Mouse (Mus musculus) liver, embryonic 16.5 days (tissue): ENCODE results near the gene Mthfsd. TPM values are rescaled to one million over a fixed set of nuclear protein-coding genes. Genes with fewer than 3 reads are reported as not detected.

ENCODE experiments used
- ATAC-seq: fragments of 200-750 bp; cut with Nextera tagmentation; 2 replicates; pipeline ENCODE4 v1.8.0; 2017; ENCODE audit warnings: low read depth, mild to moderate bottlenecking, moderate number of reproducible peaks, moderate library complexity
- H3K27ac ChIP-seq: fragments of 300-500 bp; sonication (generic); 2 replicates; pipeline ENCODE4 v1.5.1; 2014; ENCODE audit warnings: mild to moderate bottlenecking, low read length
- H3K27me3 ChIP-seq: fragments of 300-500 bp; sonication (generic); 2 replicates; pipeline ENCODE4 v1.6.1; 2014; ENCODE audit warnings: low read depth, low read length, mixed read lengths; ENCODE audit not compliant: control insufficient read depth, insufficient read depth
- H3K36me3 ChIP-seq: fragments of 300-500 bp; sonication (generic); 2 replicates; pipeline ENCODE4 v1.6.1; 2014; ENCODE audit warnings: mild to moderate bottlenecking; ENCODE audit not compliant: control insufficient read depth, insufficient read depth
- H3K4me1 ChIP-seq: fragments of 300-500 bp; sonication (generic); 2 replicates; pipeline ENCODE4 v1.6.1; 2014; ENCODE audit warnings: low read depth, low read length, mixed read lengths; ENCODE audit not compliant: control insufficient read depth
- H3K4me2 ChIP-seq: fragments of 300-500 bp; sonication (generic); 2 replicates; pipeline ENCODE4 v1.6.1; 2014; ENCODE audit warnings: low read depth, low read length, mixed read lengths
- H3K4me3 ChIP-seq: fragments of 300-500 bp; sonication (generic); 2 replicates; pipeline ENCODE4 v1.5.1; 2014; ENCODE audit warnings: low read depth, mild to moderate bottlenecking, low read length
- H3K9ac ChIP-seq: fragments of 300-500 bp; sonication (generic); 2 replicates; pipeline ENCODE4 v1.6.1; 2014; ENCODE audit warnings: low read depth, low read length
- H3K9me3 ChIP-seq: fragments of 300-500 bp; sonication (generic); replicated peaks from 2 replicates; pipeline ENCODE4 v1.6.1; 2016; ENCODE audit warnings: low read length; ENCODE audit not compliant: control insufficient read depth
- WGBS: fragments of 180-500 bp; shearing (Covaris S2); extraction: QIAGEN DNeasy Blood & Tissue Kit; methylation state at CpG from one replicate; pipeline ENCODE4 v1.1.7; 2014; ENCODE audit not compliant: insufficient replicate concordance; 5-methylcytosine and 5-hydroxymethylcytosine counted together
- polyA plus RNA-seq: library from polyadenylated mRNA; unstranded; fragments of >200 nt; fragmentation: Nextera tagmentation; extraction: Ambion mirVana; gene quantifications from 2 replicates; pipeline ENCODE4 v1.2.1, GENCODE M21; 2015

Gene Mthfsd
- polyA plus RNA-seq, 1 experiment from 2014 or later: 17.0 TPM

DNA sequence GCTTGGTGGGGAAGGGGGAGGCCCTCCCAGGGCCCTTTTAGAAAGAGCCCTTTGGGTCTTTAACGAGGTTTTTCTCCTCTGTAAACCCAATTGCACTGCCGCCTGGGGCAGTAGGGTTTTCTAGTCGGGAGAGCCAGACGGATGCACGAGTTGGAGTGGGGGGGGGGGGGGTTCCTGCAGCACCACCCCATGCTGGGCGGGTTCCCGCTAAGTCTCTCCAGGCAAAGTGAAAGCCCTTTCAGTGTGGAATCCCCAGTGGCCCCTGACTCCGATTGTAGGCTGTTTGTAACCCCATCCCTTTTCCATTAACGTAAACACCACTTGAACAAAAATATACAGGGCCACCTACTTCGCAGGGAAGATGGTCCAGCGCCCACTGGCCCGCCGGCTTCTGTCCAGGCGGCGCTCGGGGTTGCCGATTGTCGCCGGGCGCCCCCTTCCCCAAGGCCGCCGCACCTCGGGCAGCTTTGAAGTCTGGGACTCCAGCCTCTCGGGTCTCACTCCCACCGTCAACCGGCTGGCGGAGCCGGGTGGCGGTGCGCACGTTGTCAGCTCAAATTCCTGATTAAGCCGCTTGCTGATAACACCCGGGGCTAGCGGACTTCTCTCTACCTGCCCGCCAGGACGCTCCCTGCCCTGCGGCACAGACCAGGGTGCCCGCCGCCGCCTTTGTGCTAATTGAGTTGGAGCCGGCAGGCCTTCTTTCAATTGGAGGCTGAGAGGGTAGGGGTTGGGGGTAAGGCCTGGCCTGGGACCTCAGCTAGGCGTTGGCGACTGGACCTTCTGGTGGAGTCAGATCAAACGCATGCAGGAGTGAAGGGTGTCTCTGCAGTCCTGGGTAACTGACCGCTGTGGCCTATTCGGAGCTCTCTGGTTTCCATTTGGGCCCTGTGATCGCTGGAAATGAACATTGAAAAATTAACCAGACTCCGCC lies 34.8 kb downstream of the Mthfsd start:
- no peak for ATAC-seq
- H3K27ac ChIP-seq: no peak overlapping the region
- no peak overlapping the region for H3K9ac ChIP-seq
- no peaks in the 10 kb centered on the region for H3K36me3 ChIP-seq
- H3K27me3 ChIP-seq: peaks cover 79% of the 10 kb centered on the region
- no peak overlapping the region for H3K4me3 ChIP-seq
- whole genome bisulfite sequencing: 3% methylated on average over 48 of the region's 48 CpGs
- H3K9me3 ChIP-seq: no peaks in the 10 kb centered on the region
- no peak overlapping the region for H3K4me2 ChIP-seq
- H3K4me1 ChIP-seq: no peaks in the 10 kb centered on the region

DNA sequence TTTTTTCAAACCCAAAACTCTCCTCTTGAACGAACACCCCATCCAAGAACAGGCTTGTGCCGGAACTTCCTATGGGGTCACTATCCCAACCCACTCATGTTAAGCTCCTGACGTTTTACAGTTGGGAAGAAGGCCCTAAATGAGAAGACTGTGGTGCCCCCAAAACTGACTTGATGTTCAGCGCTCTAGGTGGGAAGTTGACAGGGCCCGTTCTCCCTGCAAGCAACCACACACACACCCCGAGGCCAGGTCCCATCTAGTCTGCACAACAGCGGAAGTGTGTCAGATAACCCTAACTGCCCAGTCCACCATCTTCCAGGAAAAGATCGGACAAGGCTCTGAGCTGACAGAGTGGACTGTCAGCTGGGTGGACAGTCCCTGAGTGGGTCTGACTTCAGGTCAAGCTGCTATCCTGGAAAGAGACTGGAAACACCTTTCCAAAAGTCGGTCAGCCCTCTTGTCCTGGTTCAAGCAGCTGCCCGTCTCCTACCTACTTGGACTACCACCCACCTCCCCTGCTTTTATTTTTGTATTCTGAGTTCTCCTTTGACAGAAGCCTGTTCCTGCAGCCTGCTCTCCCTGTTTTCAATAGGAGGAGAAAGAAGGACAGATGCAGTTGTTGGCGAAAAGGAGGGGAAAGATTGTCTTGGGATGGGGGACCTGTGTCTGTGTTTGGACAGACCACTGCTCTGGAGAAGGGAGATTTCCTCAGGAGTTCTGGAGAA lies 35.6 kb downstream of the Mthfsd start:
- Histone ChIP-seq H3K4me3 (no peak overlapping the region), H3K9me3 (no peaks in the 10 kb centered on the region), H3K27ac (no peak overlapping the region), H3K9ac (no peak overlapping the region), H3K4me1 (no peaks in the 10 kb centered on the region), H3K36me3 (no peaks in the 10 kb centered on the region), H3K27me3 (peaks cover 72% of the 10 kb centered on the region), H3K4me2 (no peak overlapping the region)
- no peak for ATAC-seq
- 19% methylated on average over 11 of the region's 11 CpGs for WGBS

DNA sequence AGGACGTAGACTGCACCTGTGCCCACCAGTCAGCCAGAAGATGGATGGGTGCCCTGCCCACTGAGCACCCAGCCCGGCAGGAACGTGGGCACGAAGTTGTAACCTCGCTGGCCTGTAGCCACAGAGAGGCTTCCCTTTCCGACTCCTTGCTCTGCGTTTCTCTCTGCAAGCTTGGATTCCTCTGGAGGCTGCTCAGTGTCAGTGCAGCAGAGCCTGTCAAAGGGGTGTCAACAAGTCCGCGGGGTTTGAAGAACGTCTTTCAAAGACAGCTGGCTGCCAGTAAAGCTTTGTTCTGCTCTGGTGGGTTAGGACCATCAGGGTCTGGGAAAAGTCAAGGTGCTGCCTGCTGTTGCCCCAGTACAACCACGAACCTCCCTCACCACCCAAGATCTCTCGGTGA lies 36.7 kb downstream of the Mthfsd start:
- ATAC-seq: 0 out of 2 replicates have a peak, but pooled peaks have one; percentile 19
- Histone ChIP-seq H3K4me3 (no peak overlapping the region), H3K9me3 (no peaks in the 10 kb centered on the region), H3K27me3 (peaks cover 61% of the 10 kb centered on the region), H3K4me1 (no peaks in the 10 kb centered on the region), H3K36me3 (no peaks in the 10 kb centered on the region), H3K4me2 (no peak overlapping the region), H3K27ac (no peak overlapping the region), H3K9ac (no peak overlapping the region)
- 4% methylated on average over 12 of the region's 12 CpGs for WGBS

DNA sequence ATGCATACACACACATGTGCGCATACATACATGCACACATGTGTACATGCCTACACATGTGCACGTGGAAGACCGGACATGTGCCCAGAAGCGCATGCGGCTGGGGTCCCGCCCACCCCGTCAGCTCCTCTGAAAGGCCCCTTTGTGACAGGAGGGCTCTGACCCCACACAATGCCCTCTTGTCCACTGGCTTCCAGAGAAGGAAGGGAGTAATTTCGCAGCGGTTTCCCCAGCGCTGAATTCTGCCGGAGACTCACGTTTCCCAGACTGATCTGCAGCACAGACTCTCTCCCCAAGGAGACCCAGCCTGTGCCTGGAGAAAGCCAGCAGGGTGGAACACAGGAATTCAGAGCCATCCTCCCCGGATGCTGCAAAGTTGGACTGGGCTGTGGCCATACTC lies 44.5 kb downstream of the Mthfsd start:
- Histone ChIP-seq H3K36me3 (no peaks in the 10 kb centered on the region), H3K27ac (no peak overlapping the region), H3K4me1 (no peaks in the 10 kb centered on the region), H3K4me2 (no peak overlapping the region), H3K27me3 (no peaks in the 10 kb centered on the region; the same call in 1 of the 2 replicates), H3K9ac (no peak overlapping the region), H3K9me3 (no peaks in the 10 kb centered on the region), H3K4me3 (no peak overlapping the region)
- no peak for ATAC-seq
- WGBS: 66% methylated on average over 13 of the region's 13 CpGs

DNA sequence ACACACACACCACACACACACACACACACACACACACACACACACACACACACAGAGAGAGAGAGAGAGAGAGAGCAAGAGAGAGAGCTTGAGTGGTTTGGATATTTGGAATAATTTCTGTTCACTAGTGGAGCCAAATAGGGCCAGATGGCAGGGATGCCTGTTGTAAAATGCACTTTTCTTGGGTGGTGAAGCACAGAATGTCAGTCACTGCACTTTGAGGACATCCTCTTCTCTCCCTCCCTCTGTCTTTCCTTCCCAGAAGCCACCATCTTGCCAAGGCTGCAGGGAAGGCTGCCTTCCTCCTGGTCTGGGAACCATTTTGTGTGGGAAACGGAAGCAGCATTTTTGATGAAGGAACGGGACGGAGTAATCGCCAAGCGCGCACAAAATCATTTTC lies 45.7 kb downstream of the Mthfsd start:
- H3K9me3 ChIP-seq: no peaks in the 10 kb centered on the region
- no peak overlapping the region for H3K4me2 ChIP-seq
- 80% methylated on average over 6 of the region's 6 CpGs for WGBS
- H3K27me3 ChIP-seq: no peaks in the 10 kb centered on the region; the same call in 1 of the 2 replicates
- H3K27ac ChIP-seq: no peak overlapping the region
- H3K4me1 ChIP-seq: no peaks in the 10 kb centered on the region
- no peak overlapping the region for H3K9ac ChIP-seq
- no peaks in the 10 kb centered on the region for H3K36me3 ChIP-seq
- no peak overlapping the region for H3K4me3 ChIP-seq
- no peak for ATAC-seq

DNA sequence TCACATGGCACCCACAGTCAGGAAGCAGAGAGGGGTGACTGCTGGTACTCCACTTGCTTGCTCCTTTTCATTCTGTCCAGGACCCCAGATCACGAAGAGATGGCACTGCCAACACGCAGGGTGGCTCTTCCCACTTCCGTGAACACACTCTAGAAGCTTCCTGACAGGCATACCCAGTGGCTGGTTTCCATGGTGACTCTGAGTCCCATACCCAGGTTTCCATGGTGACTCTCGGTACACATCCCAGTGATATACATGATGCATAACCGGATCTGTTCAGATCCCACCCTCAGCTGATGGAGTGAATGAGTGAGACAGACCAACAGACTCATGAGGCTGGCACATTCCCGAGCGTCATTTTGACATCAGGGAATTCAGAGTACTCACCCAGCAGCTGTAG lies 49.1 kb downstream of the Mthfsd start:
- no peaks in the 10 kb centered on the region for H3K4me1 ChIP-seq
- no peak overlapping the region for H3K4me3 ChIP-seq
- H3K9me3 ChIP-seq: no peaks in the 10 kb centered on the region
- H3K36me3 ChIP-seq: no peaks in the 10 kb centered on the region
- WGBS: 65% methylated on average over 7 of the region's 7 CpGs
- H3K9ac ChIP-seq: no peak overlapping the region
- no peak overlapping the region for H3K27ac ChIP-seq
- H3K4me2 ChIP-seq: no peak overlapping the region
- ATAC-seq: no peak
- no peaks in the 10 kb centered on the region; the same call in 1 of the 2 replicates for H3K27me3 ChIP-seq

DNA sequence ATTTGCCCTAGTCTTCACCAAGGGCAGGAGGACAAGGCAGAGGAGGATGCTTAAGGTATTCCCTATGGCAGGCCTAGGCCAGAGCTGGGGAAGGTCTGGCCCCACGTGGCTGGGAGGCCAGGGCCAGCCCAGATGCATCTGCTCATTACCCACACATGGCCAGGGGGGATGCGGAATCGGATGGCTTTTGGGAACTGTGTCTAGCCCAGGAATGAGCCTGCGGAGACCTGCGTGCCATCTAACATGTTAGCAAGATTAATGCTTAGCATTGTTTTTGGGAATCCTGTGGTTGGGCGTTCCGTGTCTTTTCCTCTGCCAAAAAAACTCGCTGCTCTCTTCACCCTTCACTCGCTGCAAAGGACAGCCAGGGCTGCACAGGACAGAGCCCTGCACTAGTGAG lies 50.1 kb downstream of the Mthfsd start:
- no peaks in the 10 kb centered on the region for H3K4me1 ChIP-seq
- no peaks in the 10 kb centered on the region; the same call in 1 of the 2 replicates for H3K27me3 ChIP-seq
- no peak overlapping the region for H3K4me2 ChIP-seq
- H3K9me3 ChIP-seq: no peaks in the 10 kb centered on the region
- 59% methylated on average over 9 of the region's 9 CpGs for WGBS
- H3K4me3 ChIP-seq: no peak overlapping the region
- H3K9ac ChIP-seq: no peak overlapping the region
- no peaks in the 10 kb centered on the region for H3K36me3 ChIP-seq
- no peak overlapping the region for H3K27ac ChIP-seq
- ATAC-seq: no peak

DNA sequence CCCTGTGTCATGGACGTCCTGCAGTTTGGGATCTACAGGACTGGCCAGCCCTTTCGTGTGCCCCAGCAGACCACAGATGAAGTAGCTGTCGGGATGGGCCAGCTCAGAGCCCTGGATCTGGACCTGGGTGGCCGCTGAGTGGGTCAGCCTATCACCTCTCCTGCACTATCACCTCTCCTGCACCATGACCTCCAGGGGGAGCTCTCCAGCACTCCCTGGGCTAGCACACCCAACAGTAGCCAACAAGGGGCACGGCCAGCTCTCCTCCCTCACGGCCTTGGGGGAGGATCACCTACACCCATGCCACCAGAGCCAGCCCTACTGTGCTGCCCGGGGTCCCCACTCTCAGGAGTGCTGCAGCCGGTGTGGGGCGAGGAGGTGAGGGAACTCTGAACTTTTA lies 60.8 kb downstream of the Mthfsd start:
- H3K36me3 ChIP-seq: no peaks in the 10 kb centered on the region
- no peak overlapping the region for H3K4me2 ChIP-seq
- no peaks in the 10 kb centered on the region for H3K27me3 ChIP-seq
- no peaks in the 10 kb centered on the region for H3K9me3 ChIP-seq
- no peak overlapping the region for H3K27ac ChIP-seq
- H3K9ac ChIP-seq: no peak overlapping the region
- H3K4me3 ChIP-seq: no peak overlapping the region
- no peak for ATAC-seq
- WGBS: 51% methylated on average over 9 of the region's 9 CpGs
- no peaks in the 10 kb centered on the region for H3K4me1 ChIP-seq
